Mouse (Mus musculus): ENCODE measurements around the gene 4930519P11Rik.

- no peak for TF ChIP-seq CTCF (IDR thresholded peaks at IDR 0.05 in 2 of 3, conservative IDR thresholded peaks at IDR 0.05 in 1 of 3; ENCODE audit: control insufficient read depth in 1 of 3, insufficient read depth in 1 of 3, low read depth in 2 of 3, low read length in 3 of 3, poor library complexity in 1 of 3, severe bottlenecking in 1 of 3)
- TF ChIP-seq POLR2A (IDR thresholded peaks at IDR 0.05; ENCODE audit: control insufficient read depth in 1 of 2, insufficient read depth in 1 of 2, low read depth in 1 of 2, low read length in 2 of 2, poor library complexity in 1 of 2) = no peak
- TF ChIP-seq HCFC1 (IDR thresholded peaks at IDR 0.05; ENCODE audit: low read depth, low read length) = no peak
- no peak for TF ChIP-seq RAD21 (IDR thresholded peaks at IDR 0.05; ENCODE audit: low read depth, low read length)
- no peak for TF ChIP-seq USF1 (IDR thresholded peaks at IDR 0.05; ENCODE audit: low read depth, low read length)
- no peak for TF ChIP-seq CHD1 (IDR thresholded peaks at IDR 0.05; ENCODE audit: low read depth, low read length)
These were observed 44.7 kb downstream of the 4930519P11Rik start for GRCm38 (mm10) chr2:154568329-154569070.

Data from MEL (cell line).